Mouse (Mus musculus) liver, postnatal 0 days (tissue): Measurements from ENCODE around the gene Selenoi.

Experiments
- CTCF ChIP-seq: sonication (generic); IDR thresholded peaks from 2 replicates; pipeline ENCODE4 v1.5.1; 2016; ENCODE audit warnings: antibody characterized with exemption, low read depth
- EP300 ChIP-seq: IDR thresholded peaks from 2 replicates; pipeline ENCODE4 v1.6.1; 2016; ENCODE audit warnings: antibody characterized with exemption, low read depth, mild to moderate bottlenecking

GRCm38 (mm10) chr5:30204441-30204840 is 27.9 kb upstream of the Selenoi start:
- no peak for TF ChIP-seq CTCF
- TF ChIP-seq EP300 = no peak
